ENCODE assay signal across 15 mouse cellular contexts in the genomic region with DNA sequence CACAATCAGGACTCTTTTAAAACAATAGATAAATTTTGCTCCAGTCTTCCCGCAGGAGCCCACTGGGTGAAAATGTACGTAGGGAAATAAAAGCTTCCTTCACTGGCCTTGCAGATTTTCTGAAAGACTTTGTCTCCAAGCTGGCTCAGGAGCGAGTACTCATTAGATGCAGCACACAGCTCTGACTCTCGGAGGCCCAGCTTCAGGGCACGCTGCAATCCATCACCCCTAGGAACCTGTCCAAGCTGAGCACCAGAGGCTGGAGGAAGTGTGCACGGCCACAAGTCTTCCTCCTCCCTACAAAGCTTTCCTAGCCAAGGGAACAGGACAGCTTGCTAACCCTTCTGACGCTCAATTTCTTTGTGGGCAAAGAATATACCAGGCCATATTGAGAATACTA. TPM values are rescaled to one million over a fixed set of nuclear protein-coding genes. Genes with fewer than 3 reads are reported as not detected.
A peak's percentile ranks its signal among the peaks of the same experiment; 100 is the strongest.
DNase-seq lines count a peak whose midpoint lies in the region; ATAC-seq and TF ChIP-seq lines count a peak whose summit lies in the region.
"Had no signal": no experiment of that assay in that cellular context is flagged by ENCODE, and none has a peak within 500 bp of the region (broad histone marks: within the 10 kb centered on the region; RNA-seq: fewer than 3 reads in every experiment).

No protein-coding gene starts in this region.

- H3K4me3 ChIP-seq in hindbrain, embryonic 10.5 days: no peak overlapping the region
- H3K4me3 ChIP-seq in hindbrain, postnatal 0 days (ENCODE audit: low read length): no peak overlapping the region
- H3K4me3 ChIP-seq: erythroblast, embryonic 14.5 days; liver, embryonic 13.5 days had no signal

- ATAC-seq in hindbrain, postnatal 0 days: peak; percentile 54; the same call in 1 of the 2 replicates
- no peak for ATAC-seq in activated CD4-positive, CD25-positive, alpha-beta regulatory T cell, adult 4 months
- ATAC-seq: Patski had no signal

- no peak overlapping the region for H3K9ac ChIP-seq in hindbrain, postnatal 0 days (replicated peaks; ENCODE audit: low read length)
- H3K9ac ChIP-seq: liver, embryonic 13.5 days had no signal

- H3K9me3 ChIP-seq in hindbrain, embryonic 10.5 days: no peaks in the 10 kb centered on the region
- H3K9me3 ChIP-seq in hindbrain, postnatal 0 days (ENCODE audit: low read length): no peaks in the 10 kb centered on the region
- H3K9me3 ChIP-seq: liver, embryonic 13.5 days had no signal

- H3K4me1 ChIP-seq in hindbrain, embryonic 10.5 days (replicated peaks): peaks cover 29% of the 10 kb centered on the region
- peaks cover 16% of the 10 kb centered on the region for H3K4me1 ChIP-seq in hindbrain, postnatal 0 days (ENCODE audit: insufficient read depth, low read length)
- H3K4me1 ChIP-seq: liver, embryonic 13.5 days had no signal

- intact Hi-C loops in left cerebral cortex, postnatal 4 days (cut with DNase I): no loop called here
- intact Hi-C loops in left cerebral cortex, postnatal 10 days (cut with DNase I): no loop called here

- TF ChIP-seq CTCF in hindbrain, postnatal 0 days (IDR thresholded peaks at IDR 0.05; ENCODE audit: low read depth): no peak

- no peaks in the 10 kb centered on the region for H3K36me3 ChIP-seq in hindbrain, embryonic 10.5 days
- no peaks in the 10 kb centered on the region for H3K36me3 ChIP-seq in hindbrain, postnatal 0 days (ENCODE audit: insufficient read depth, low read length)
- H3K36me3 ChIP-seq: liver, embryonic 13.5 days had no signal

- peak; percentile 13 for DNase-seq in left cerebral cortex, postnatal 4 days
- DNase-seq in left cerebral cortex, postnatal 10 days (ENCODE audit: extremely low spot score in 1 of 2, low spot score in 2 of 2): no peak
- no peak for DNase-seq in hindbrain, embryonic 10.5 days (ENCODE audit: low spot score)
- peak; percentile 71 for DNase-seq in hindbrain, postnatal 0 days (ENCODE audit: low spot score)
- peak; percentile 45 for DNase-seq in skeletal muscle tissue, adult 2 months (ENCODE audit: low read depth, low spot score)
- no peak for DNase-seq in B cell, adult 2 months
- DNase-seq: adrenal gland, adult 2 months; liver, embryonic 13.5 days; lung, postnatal 14 days; midbrain, embryonic 14.5 days; right cerebral cortex, postnatal 25 days had no signal

- WGBS in hindbrain, embryonic 10.5 days: 68% methylated on average over 7 of the region's 7 CpGs
- WGBS in hindbrain, postnatal 0 days: 38% methylated on average over 7 of the region's 7 CpGs

- no peak overlapping the region for H3K4me2 ChIP-seq in hindbrain, postnatal 0 days (ENCODE audit: low read depth, low read length)
- H3K4me2 ChIP-seq: heart, embryonic 11.5 days; liver, embryonic 13.5 days had no signal

- no peaks in the 10 kb centered on the region for H3K27me3 ChIP-seq in hindbrain, embryonic 10.5 days (ENCODE audit: insufficient read depth, poor library complexity, severe bottlenecking)
- no peaks in the 10 kb centered on the region for H3K27me3 ChIP-seq in hindbrain, postnatal 0 days (ENCODE audit: insufficient read depth, low read length)
- H3K27me3 ChIP-seq: liver, embryonic 13.5 days; Patski had no signal

- peak overlapping the region; percentile 59 for H3K27ac ChIP-seq in hindbrain, embryonic 10.5 days
- H3K27ac ChIP-seq in hindbrain, postnatal 0 days: peak overlapping the region; percentile 41; the same call in 1 of the 2 replicates
- H3K27ac ChIP-seq: liver, embryonic 13.5 days had no signal

RNA-seq across cellular contexts. Expression of gene Rgma, which starts 38.9 kb away (rescaled TPM):
- total RNA-seq in left cerebral cortex, postnatal 4 days (2021): 100 to 1,000 TPM; 185 to 206 TPM
- total RNA-seq in left cerebral cortex, postnatal 10 days (2021): 100 to 1,000 TPM; 151 to 153 TPM
- 38.4 and 51.1 TPM in 2 replicates for polyA plus RNA-seq in hindbrain, embryonic 10.5 days (2016; fragmentation: Nextera tagmentation; extraction: Ambion mirVana)
- total RNA-seq in hindbrain, postnatal 0 days (2014; rRNA removed): 139 and 147 TPM in 2 replicates
- polyA plus RNA-seq in hindbrain, postnatal 0 days (2015; fragmentation: Nextera tagmentation; extraction: Ambion mirVana): 33.7 and 36.5 TPM in 2 replicates
- polyA plus RNA-seq in activated CD4-positive, CD25-positive, alpha-beta regulatory T cell, adult 4 months (2017; shearing (Covaris generic)): not detected
- polyA plus RNA-seq: erythroblast, embryonic 14.5 days had no signal

Comparison
In these comparisons a context has a peak if more than half of its experiments do, and no peak if none do; other contexts are left out.
1. DNase-seq: peak in left cerebral cortex, postnatal 4 days (single experiment), hindbrain, postnatal 0 days (single experiment) and skeletal muscle tissue, adult 2 months (single experiment); none in left cerebral cortex, postnatal 10 days (0 of 2), hindbrain, embryonic 10.5 days (single experiment) and B cell, adult 2 months (0 of 2).